Mouse (Mus musculus) ES-E14 (cell line): ENCODE measurements around the gene Klhl10. TPM values are rescaled to one million over a fixed set of nuclear protein-coding genes. Genes with fewer than 3 reads are reported as not detected.

Experiments used
- DNase-seq: peaks from one replicate; pipeline ENCODE4 v3.0.0-alpha.2; 2013; ENCODE audit warnings: low read depth, low spot score
- H3K27ac ChIP-seq: 2 replicates; pipeline ENCODE4 v1.5.1; 2012; ENCODE audit warnings: low read depth, mild to moderate bottlenecking, low read length, moderate library complexity, mixed read lengths; ENCODE audit not compliant: poor library complexity, insufficient read depth, severe bottlenecking
- H3K36me3 ChIP-seq: 2 replicates; pipeline ENCODE4 v1.6.1; 2012; ENCODE audit warnings: mild to moderate bottlenecking, low read length, moderate library complexity, mixed read lengths; ENCODE audit not compliant: control insufficient read depth, poor library complexity, insufficient read depth, severe bottlenecking
- H3K4me1 ChIP-seq, 2 experiments: fragments of 150-350 bp in 1 of 2; sonication (generic) in 1 of 2; 2 replicates each; pipeline ENCODE4 v1.6.1; 2012; ENCODE audit warnings: low read length in 2 of 2, mild to moderate bottlenecking in 1 of 2, mixed read lengths in 1 of 2; ENCODE audit not compliant: control insufficient read depth in 2 of 2, insufficient read depth in 2 of 2, poor library complexity in 1 of 2
- H3K4me3 ChIP-seq, 2 experiments: fragments of 150-350 bp in 1 of 2; sonication (generic) in 1 of 2; 2 replicates each; pipeline ENCODE4 v1.5.1; 2012; ENCODE audit warnings: low read length in 2 of 2, low read depth in 1 of 2, mild to moderate bottlenecking in 1 of 2, mixed read lengths in 1 of 2; ENCODE audit not compliant: insufficient read depth in 1 of 2, poor library complexity in 1 of 2, severe bottlenecking in 1 of 2
- H3K9ac ChIP-seq: 2 replicates; pipeline ENCODE4 v1.6.1; 2012; ENCODE audit warnings: low read depth, mild to moderate bottlenecking, low read length, mixed read lengths; ENCODE audit not compliant: poor library complexity, insufficient read depth, severe bottlenecking
- H3K9me3 ChIP-seq: fragments of 150-350 bp; sonication (generic); 2 replicates; pipeline ENCODE4 v1.6.1; 2012; ENCODE audit warnings: low read depth, mild to moderate bottlenecking, low read length; ENCODE audit not compliant: control insufficient read depth, insufficient read depth
- CHD2 ChIP-seq: IDR thresholded peaks from 2 replicates; pipeline ENCODE4 v1.6.1; 2014; ENCODE audit warnings: mild to moderate bottlenecking, low read depth, low read length, inconsistent platforms
- HCFC1 ChIP-seq: IDR thresholded peaks from 2 replicates; pipeline ENCODE4 v1.6.1; 2012; ENCODE audit warnings: low read length, inconsistent platforms, borderline replicate concordance; ENCODE audit not compliant: insufficient read depth
- MAFK ChIP-seq: IDR thresholded peaks from 2 replicates; pipeline ENCODE4 v1.6.1; 2014; ENCODE audit warnings: mild to moderate bottlenecking, low read depth, low read length, inconsistent platforms; ENCODE audit not compliant: insufficient read depth
- ZC3H11A ChIP-seq: IDR thresholded peaks from 2 replicates; pipeline ENCODE4 v1.6.1; 2012; ENCODE audit warnings: low read depth, mild to moderate bottlenecking, inconsistent platforms, low read length, borderline replicate concordance
- ZNF384 ChIP-seq: IDR thresholded peaks from 2 replicates; pipeline ENCODE4 v1.6.1; 2012; ENCODE audit warnings: low read depth, low read length, inconsistent platforms
- in situ Hi-C, 2 experiments: fragments of 600-800 bp; cut with MboI; formaldehyde crosslinking; loops; one replicate each; pipeline ENCODE4 v1.15.1; 2025; ENCODE audit warnings: low sequenced_read_pairs in 2 of 2, inconsistent platforms in 1 of 2; ENCODE audit not compliant: unreplicated experiment in 2 of 2
- total RNA-seq: library from RNA; depleted of rRNA; stranded (reverse); fragments of 300-350 nt; gene quantifications from 2 replicates; pipeline ENCODE4 v1.2.3, GENCODE M21; 2012

Klhl10 gene
- total RNA-seq, 1 experiment, result 1.7 TPM

DNA sequence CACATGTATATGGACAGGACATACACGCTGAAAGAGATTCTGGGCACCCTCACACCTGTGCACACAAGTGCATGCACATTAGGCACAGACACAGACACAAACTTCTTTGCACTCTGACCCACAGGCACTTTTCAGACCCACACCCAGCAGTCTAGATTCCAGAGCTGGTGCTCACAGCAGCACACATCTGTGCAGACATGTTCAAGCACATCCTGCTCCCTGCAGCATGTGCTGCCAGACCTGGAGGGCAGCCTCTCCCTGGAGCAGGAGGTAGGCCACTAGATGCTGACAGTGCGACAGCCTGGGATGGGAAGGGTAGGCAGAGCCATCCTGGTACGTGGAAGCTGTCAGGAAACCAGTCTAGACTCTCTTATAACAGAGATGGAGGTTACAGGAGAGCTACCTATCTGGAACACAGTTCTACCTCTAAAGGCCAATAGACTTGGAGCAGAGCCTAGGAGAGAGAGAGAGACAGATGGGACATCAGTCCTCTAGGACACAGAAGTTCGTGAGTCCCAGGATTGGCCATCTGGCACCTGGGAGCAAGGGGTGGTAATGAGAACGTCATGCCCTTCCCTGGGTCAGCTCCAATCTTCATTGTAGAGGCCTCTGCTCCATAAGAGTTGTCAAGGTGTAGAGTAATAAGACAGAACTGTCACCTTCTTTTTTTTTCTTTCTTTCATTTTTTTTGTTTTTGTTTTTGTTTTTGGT is 34.6 kb upstream of the Klhl10 start:
- no peak for TF ChIP-seq ZC3H11A
- TF ChIP-seq ZNF384, result no peak
- no peak for TF ChIP-seq CHD2
- no peak for TF ChIP-seq MAFK
- TF ChIP-seq HCFC1, result no peak
- no peak for DNase-seq
- in situ Hi-C loops, result no loop called here

DNA sequence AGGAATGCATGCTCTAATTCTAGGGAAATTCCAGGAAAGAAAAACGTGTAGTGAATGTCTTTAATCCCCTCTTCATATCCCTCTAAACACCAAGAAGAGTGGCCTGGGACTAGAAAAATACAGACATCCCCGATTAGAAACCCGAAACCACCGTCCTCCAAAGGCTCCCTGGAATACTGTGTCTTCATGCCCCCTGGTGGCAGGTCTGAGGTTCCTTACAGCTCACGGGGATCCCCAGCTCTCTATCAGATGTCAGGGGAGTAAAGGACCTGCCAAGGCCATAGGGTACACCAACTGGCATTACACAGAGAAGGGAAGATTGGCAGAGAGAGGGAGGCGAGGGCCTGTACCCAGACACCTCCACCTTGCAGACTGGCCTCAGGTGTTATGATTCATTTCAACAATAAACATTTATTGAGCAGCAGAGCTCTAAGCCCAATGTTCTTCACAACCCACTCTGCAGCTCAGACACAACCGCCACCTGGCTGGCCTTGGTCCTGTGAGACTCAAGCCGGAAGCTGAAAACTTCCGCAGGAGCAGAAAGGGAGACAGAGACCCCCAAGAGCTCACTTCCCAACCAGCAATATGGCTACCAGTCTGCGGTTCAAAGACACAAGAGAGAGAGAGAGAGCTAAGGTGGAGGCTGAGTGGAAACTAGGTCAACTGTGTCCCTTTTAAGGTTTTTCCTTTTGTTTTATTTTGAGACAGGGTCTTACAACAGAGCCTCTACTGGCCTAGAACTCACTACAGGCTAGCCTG is 33.5 kb upstream of the Klhl10 start:
- in situ Hi-C loops, result no loop called here
- H3K36me3 ChIP-seq, result peaks cover 2% of the 10 kb centered on the region; the same call in 1 of the 2 replicates
- peaks cover 2 to 26% of the 10 kb centered on the region in 2 experiments; a peak in 3 of 4 replicates for H3K4me1 ChIP-seq
- DNase-seq, result peak; percentile 68
- H3K27ac ChIP-seq, result no peak overlapping the region
- H3K9ac ChIP-seq, result no peak overlapping the region
- no peak overlapping the region for H3K4me3 ChIP-seq
- TF ChIP-seq HCFC1 (no peak), MAFK (no peak), ZC3H11A (no peak), CHD2 (no peak), ZNF384 (no peak)
- H3K9me3 ChIP-seq, result no peaks in the 10 kb centered on the region

More for the DNA sequence above, 34.6 kb upstream of the Klhl10 start:
- no peaks in the 10 kb centered on the region for H3K9me3 ChIP-seq
- H3K36me3 ChIP-seq, result peaks cover 2% of the 10 kb centered on the region; the same call in 1 of the 2 replicates
- no peak overlapping the region for H3K4me3 ChIP-seq
- no peak overlapping the region for H3K9ac ChIP-seq
- H3K27ac ChIP-seq, result no peak overlapping the region
- H3K4me1 ChIP-seq, result peaks cover 2 to 26% of the 10 kb centered on the region in 2 experiments; a peak in 2 of 4 replicates

DNA sequence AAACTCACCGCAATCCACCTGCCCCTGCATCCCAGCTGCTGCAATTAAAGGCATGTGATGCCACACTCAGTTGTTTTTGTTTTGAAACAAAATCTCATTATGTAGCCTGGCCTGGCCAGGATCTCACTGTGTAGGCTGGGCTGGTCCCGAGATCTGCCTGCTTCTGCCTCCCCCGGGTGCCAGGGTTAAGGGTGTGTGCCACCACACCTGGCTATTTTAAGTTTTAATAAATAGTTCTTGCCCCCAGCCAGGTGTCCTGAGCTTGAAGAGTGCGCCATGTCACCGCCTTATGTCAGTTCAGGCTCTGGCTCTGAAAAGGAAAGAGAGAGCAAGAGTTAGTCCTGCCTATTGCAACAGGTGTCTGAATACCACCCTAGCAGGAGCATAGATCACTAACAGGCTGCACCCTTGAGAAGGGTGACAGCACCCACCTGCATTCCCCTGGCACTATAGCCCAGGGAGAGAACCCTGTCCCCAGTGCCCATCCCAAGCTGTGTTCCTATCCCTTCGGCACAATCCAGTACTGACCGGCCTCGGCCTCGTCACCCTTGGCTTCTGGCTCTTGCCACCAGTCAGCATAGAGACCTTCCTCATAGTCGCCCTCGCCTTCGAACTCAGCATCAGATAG is 32.8 kb upstream of the Klhl10 start:
- TF ChIP-seq ZNF384, result no peak
- no peak for TF ChIP-seq MAFK
- no peak for TF ChIP-seq ZC3H11A
- no peak for TF ChIP-seq CHD2
- TF ChIP-seq HCFC1, result no peak
- Histone ChIP-seq H3K9ac (no peak overlapping the region), H3K36me3 (peaks cover 2% of the 10 kb centered on the region; the same call in 1 of the 2 replicates), H3K27ac (no peak overlapping the region), H3K4me1 (peaks cover 2 to 28% of the 10 kb centered on the region in 2 experiments; a peak in 3 of 4 replicates), H3K9me3 (no peaks in the 10 kb centered on the region), H3K4me3 (no peak overlapping the region)
- in situ Hi-C loops, result no loop called here
- no peak for DNase-seq

DNA sequence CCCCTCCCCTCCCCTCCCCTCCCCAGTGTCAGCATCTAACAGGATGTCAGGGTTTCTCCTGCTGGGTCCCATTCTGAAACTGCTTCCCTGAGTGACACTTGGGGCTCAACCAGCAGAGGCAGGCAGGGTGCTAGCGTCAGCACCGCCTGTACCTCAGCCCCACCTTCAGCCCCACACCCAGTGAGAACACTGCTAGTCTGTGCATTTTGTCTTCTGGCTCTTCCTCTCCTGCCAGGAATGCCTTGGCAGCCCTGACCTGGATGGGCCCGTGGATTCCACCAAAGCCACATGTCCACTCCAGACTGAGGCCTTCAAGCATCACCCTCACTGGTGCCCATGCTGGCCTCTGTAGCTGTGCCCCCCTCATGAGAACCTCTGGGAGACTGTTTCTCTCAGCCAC is 32.0 kb upstream of the Klhl10 start:
- no peaks in the 10 kb centered on the region for H3K9me3 ChIP-seq
- DNase-seq, result no peak
- H3K27ac ChIP-seq, result no peak overlapping the region
- no peak overlapping the region for H3K4me3 ChIP-seq
- no peak overlapping the region for H3K9ac ChIP-seq
- H3K36me3 ChIP-seq, result peaks cover 2% of the 10 kb centered on the region; the same call in 1 of the 2 replicates
- TF ChIP-seq HCFC1 (no peak), ZNF384 (no peak), CHD2 (no peak)
- peaks cover 2 to 29% of the 10 kb centered on the region in 2 experiments; a peak in 3 of 4 replicates for H3K4me1 ChIP-seq
- in situ Hi-C loops, result no loop called here
